Mouse (Mus musculus): ENCODE measurements around the gene Cyb5b. TPM values are rescaled to one million over a fixed set of nuclear protein-coding genes. Genes with fewer than 3 reads are reported as not detected.

The Cyb5b gene
- polyA plus RNA-seq, 1 experiment from 2014 or later: 120 TPM

- Histone ChIP-seq H3K9me3 (replicated peaks; ENCODE audit: control insufficient read depth, low read length, poor library complexity, severe bottlenecking) (no peaks in the 10 kb centered on the region), H3K9ac (ENCODE audit: low read depth, low read length) (no peak overlapping the region), H3K36me3 (ENCODE audit: control insufficient read depth, insufficient read depth, low read length) (no peaks in the 10 kb centered on the region), H3K4me1 (ENCODE audit: control insufficient read depth, insufficient read depth, low read length) (no peaks in the 10 kb centered on the region), H3K4me2 (ENCODE audit: low read length) (no peak overlapping the region), H3K4me3 (ENCODE audit: low read depth, low read length) (no peak overlapping the region), H3K27ac (ENCODE audit: low read length) (no peak overlapping the region), H3K27me3 (ENCODE audit: control insufficient read depth, insufficient read depth, low read depth, low read length) (no peaks in the 10 kb centered on the region)
- no peak for ATAC-seq
- 55% methylated on average over 9 of the region's 9 CpGs for WGBS
Measured at GRCm38 (mm10) chr8:107226183-107226582, 75.7 kb downstream of the Cyb5b start.

GRCm38 (mm10) chr8:107227011-107227626 is 76.7 kb downstream of the Cyb5b start:
- Histone ChIP-seq H3K9ac (ENCODE audit: low read depth, low read length) (no peak overlapping the region), H3K4me2 (ENCODE audit: low read length) (no peak overlapping the region), H3K36me3 (ENCODE audit: control insufficient read depth, insufficient read depth, low read length) (no peaks in the 10 kb centered on the region), H3K4me1 (ENCODE audit: control insufficient read depth, insufficient read depth, low read length) (no peaks in the 10 kb centered on the region), H3K27me3 (ENCODE audit: control insufficient read depth, insufficient read depth, low read depth, low read length) (no peaks in the 10 kb centered on the region), H3K4me3 (ENCODE audit: low read depth, low read length) (no peak overlapping the region), H3K27ac (ENCODE audit: low read length) (no peak overlapping the region), H3K9me3 (replicated peaks; ENCODE audit: control insufficient read depth, low read length, poor library complexity, severe bottlenecking) (no peaks in the 10 kb centered on the region)
- no peak for ATAC-seq
- WGBS: 79% methylated on average over 11 of the region's 11 CpGs

- ATAC-seq: no peak
- H3K27me3 ChIP-seq (ENCODE audit: control insufficient read depth, insufficient read depth, low read depth, low read length): no peaks in the 10 kb centered on the region
Measured at GRCm38 (mm10) chr8:107233251-107233650, 82.8 kb downstream of the Cyb5b start.

GRCm38 (mm10) chr8:107233718-107234117 is 83.3 kb downstream of the Cyb5b start:
- ATAC-seq: no peak
- H3K9me3 ChIP-seq (replicated peaks; ENCODE audit: control insufficient read depth, low read length, poor library complexity, severe bottlenecking): no peaks in the 10 kb centered on the region
- WGBS: 83% methylated on average over 2 of the region's 2 CpGs
- H3K4me1 ChIP-seq (ENCODE audit: control insufficient read depth, insufficient read depth, low read length): no peaks in the 10 kb centered on the region
- H3K27me3 ChIP-seq (ENCODE audit: control insufficient read depth, insufficient read depth, low read depth, low read length): no peaks in the 10 kb centered on the region
- H3K9ac ChIP-seq (ENCODE audit: low read depth, low read length): no peak overlapping the region
- no peak overlapping the region for H3K4me3 ChIP-seq (ENCODE audit: low read depth, low read length)
- no peaks in the 10 kb centered on the region for H3K36me3 ChIP-seq (ENCODE audit: control insufficient read depth, insufficient read depth, low read length)
- H3K4me2 ChIP-seq (ENCODE audit: low read length): no peak overlapping the region
- H3K27ac ChIP-seq (ENCODE audit: low read length): no peak overlapping the region

More at GRCm38 (mm10) chr8:107233251-107233650, 82.8 kb downstream of the Cyb5b start:
- no peak overlapping the region for H3K27ac ChIP-seq (ENCODE audit: low read length)
- H3K9ac ChIP-seq (ENCODE audit: low read depth, low read length): no peak overlapping the region
- no peak overlapping the region for H3K4me2 ChIP-seq (ENCODE audit: low read length)
- H3K9me3 ChIP-seq (replicated peaks; ENCODE audit: control insufficient read depth, low read length, poor library complexity, severe bottlenecking): no peaks in the 10 kb centered on the region
- no peaks in the 10 kb centered on the region for H3K4me1 ChIP-seq (ENCODE audit: control insufficient read depth, insufficient read depth, low read length)
- H3K4me3 ChIP-seq (ENCODE audit: low read depth, low read length): no peak overlapping the region
- 96% methylated on average over 3 of the region's 3 CpGs for WGBS
- no peaks in the 10 kb centered on the region for H3K36me3 ChIP-seq (ENCODE audit: control insufficient read depth, insufficient read depth, low read length)

Other genes starting within 250 kb of the Cyb5b start
- 4.3 and 4.6 TPM in 2 replicates for gene Sntb2, start 214.9 kb upstream of the Cyb5b start, polyA plus RNA-seq (2015; fragmentation: Nextera tagmentation; extraction: Ambion mirVana)
- gene Vps4a, start 119.4 kb upstream of the Cyb5b start, polyA plus RNA-seq (2015; fragmentation: Nextera tagmentation; extraction: Ambion mirVana): 164 and 166 TPM in 2 replicates
- gene Pdf, start 102.0 kb upstream of the Cyb5b start, polyA plus RNA-seq (2015; fragmentation: Nextera tagmentation; extraction: Ambion mirVana): 32.8 and 33.4 TPM in 2 replicates
- gene Cog8, start 94.0 kb upstream of the Cyb5b start, polyA plus RNA-seq (2015; fragmentation: Nextera tagmentation; extraction: Ambion mirVana): 37.7 and 39.5 TPM in 2 replicates
- 65.9 and 67.8 TPM in 2 replicates for gene Nip7, start 93.8 kb upstream of the Cyb5b start, polyA plus RNA-seq (2015; fragmentation: Nextera tagmentation; extraction: Ambion mirVana)
- not detected in 2 replicates for gene Tmed6, start 85.0 kb upstream of the Cyb5b start, polyA plus RNA-seq (2015; fragmentation: Nextera tagmentation; extraction: Ambion mirVana)
- gene Terf2, start 54.1 kb upstream of the Cyb5b start, polyA plus RNA-seq (2015; fragmentation: Nextera tagmentation; extraction: Ambion mirVana): 26.4 and 28.3 TPM in 2 replicates
- gene Nfat5, start 142.8 kb downstream of the Cyb5b start, polyA plus RNA-seq (2015; fragmentation: Nextera tagmentation; extraction: Ambion mirVana): 8.8 and 11.2 TPM in 2 replicates

Measured in midbrain, embryonic 16.5 days (tissue).